Mouse (Mus musculus) gastrocnemius, postnatal 25 days (tissue): Measurements from ENCODE around the gene Slit1. TPM values are rescaled to one million over a fixed set of nuclear protein-coding genes. Genes with fewer than 3 reads are reported as not detected.

Experiments used
- DNase-seq: peaks from one replicate; pipeline ENCODE4 v3.0.0; 2022
- total RNA-seq, 2 experiments: library from RNA; stranded (reverse); gene quantifications; 1 replicate in 1 of 2; 2 replicates in 1 of 2; pipeline ENCODE4 v1.2.3; 2021

Slit1 gene
- total RNA-seq, 2 experiments from 2014 or later: 0.59 to 0.79 TPM

DNA sequence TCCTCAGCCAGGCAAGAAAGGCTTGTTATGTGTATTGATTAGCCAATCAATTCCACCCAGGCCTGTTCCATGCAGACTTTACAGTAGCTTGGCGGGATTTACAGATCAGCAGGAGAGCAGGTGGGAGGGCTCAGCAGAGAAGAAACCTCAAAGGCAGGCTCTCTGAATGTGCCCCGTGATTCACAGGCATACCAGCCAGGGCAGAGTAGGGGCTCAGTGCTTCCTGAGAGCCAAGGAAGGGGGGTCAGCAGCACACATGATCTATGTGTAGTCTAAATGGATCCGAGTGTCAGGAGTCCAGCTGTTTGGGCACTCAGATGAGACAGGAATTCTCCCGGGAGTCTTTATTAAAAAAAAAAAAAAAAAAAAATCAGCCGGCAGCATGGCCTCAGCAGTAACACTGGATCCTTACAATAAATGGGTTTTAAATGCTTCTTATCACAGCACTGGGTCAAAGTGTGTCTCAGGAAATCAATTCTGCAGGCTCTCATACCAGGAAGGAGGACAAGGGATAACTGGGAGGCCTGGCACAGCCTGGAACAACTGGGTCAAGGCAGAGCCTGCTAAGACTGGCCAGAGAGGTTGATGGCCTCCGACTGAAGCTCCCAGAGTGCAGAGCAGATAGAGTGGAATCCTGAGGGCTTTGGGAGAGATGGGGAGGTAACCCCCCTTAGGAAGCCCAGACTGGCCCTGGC, 88.2 kb downstream of the Slit1 start:
- DNase-seq: no peak

DNA sequence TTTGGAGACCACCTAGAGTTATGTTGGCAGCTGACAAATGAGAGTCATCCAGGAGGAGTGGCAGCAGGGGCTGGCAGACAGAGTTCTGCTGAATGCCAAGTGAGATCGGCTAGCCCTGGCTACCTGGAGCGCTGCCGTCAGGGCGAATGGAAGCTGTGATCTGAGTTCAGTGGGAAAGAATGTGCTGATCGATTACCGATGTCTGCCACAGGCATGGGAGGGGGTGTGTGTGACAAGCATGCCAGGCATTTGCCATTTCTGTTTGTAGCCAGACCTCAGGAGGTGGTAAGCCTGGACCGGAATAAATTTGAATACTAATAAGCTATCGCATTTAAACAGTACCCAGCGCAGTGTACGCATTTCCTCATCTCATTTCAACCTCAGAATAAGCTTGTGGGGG, 91.5 kb downstream of the Slit1 start:
- no peak for DNase-seq

- no peak for DNase-seq
Observed at GRCm38 (mm10) chr19:41649394-41649793, 94.1 kb downstream of the Slit1 start.

DNA sequence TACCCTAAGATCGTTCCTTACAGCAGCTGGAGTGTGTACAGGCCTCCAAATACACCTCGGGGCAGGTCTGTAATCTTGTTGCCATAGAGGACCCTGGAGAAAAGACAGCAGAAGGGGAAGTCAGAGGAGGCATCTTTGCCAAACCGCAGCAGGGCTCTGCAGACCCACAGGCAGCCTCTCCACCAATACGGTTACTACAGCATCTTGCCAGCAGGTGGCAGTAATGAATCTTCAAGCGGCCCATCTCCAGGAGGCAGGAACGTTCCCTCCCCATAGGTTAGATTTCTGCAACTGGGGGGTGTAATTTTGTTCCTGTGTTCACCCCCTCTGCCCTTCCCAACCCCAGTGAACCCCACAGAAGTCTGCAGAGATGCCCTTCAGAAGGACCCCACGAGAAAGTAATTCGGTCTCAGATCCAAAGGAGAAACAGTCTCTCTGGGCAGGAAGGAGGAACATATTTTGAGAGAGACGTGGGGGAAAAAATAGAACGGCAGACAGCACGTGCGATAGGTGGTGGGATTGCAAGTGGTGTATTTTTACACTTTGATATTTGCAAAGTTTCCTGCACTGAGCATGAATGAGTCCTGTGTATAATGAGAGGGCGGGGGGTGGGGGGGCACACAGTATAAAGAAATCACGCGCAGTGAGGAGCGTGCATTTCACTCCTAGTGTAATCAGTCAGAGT, 96.4 kb downstream of the Slit1 start:
- peak; percentile 26 for DNase-seq

GRCm38 (mm10) chr19:41643010-41643409, 100.5 kb downstream of the Slit1 start:
- no peak for DNase-seq

DNA sequence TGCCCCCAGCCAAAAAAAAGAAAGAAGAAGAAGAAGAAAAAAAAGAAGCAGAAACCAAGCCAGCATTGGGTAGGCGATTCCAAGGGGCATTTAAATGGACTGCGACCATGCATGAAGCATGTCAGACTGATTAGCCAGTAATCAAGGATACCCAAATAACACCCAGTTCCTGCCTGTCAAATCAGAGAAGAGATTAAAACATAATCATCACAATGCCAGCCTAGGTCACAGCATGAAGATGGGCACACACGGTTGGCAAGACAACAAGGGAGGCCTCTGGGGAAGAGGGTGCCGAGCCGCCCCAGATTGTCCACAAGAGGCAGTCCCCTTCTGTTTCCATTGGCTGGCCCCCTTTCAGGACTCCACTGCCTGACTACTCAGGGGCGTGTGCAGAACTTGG, 108.5 kb downstream of the Slit1 start:
- no peak for DNase-seq

DNA sequence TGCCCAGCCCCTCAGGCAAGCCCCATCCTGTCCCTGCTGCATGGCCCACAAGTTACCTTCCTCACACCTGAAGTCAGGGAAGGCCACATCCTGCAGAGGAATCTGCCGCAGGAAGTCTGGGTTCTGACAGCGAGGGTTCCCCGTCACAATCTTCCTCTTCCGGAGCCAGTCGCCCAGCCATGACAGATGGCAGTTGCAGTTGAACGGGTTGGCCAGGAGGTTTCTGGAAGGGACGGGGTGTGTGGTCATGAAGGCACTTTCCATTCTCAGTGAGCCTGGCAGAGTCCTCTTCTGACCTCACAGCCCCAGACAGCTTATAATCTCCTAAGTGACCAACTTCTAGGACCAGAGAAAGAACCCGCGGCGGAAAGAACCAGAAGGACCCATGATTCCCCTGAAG, 109.4 kb downstream of the Slit1 start:
- DNase-seq: no peak

GRCm38 (mm10) chr19:41629532-41629931, 113.9 kb downstream of the Slit1 start:
- DNase-seq: no peak

- no peak for DNase-seq
Observed at GRCm38 (mm10) chr19:41628970-41629369, 114.5 kb downstream of the Slit1 start.

DNA sequence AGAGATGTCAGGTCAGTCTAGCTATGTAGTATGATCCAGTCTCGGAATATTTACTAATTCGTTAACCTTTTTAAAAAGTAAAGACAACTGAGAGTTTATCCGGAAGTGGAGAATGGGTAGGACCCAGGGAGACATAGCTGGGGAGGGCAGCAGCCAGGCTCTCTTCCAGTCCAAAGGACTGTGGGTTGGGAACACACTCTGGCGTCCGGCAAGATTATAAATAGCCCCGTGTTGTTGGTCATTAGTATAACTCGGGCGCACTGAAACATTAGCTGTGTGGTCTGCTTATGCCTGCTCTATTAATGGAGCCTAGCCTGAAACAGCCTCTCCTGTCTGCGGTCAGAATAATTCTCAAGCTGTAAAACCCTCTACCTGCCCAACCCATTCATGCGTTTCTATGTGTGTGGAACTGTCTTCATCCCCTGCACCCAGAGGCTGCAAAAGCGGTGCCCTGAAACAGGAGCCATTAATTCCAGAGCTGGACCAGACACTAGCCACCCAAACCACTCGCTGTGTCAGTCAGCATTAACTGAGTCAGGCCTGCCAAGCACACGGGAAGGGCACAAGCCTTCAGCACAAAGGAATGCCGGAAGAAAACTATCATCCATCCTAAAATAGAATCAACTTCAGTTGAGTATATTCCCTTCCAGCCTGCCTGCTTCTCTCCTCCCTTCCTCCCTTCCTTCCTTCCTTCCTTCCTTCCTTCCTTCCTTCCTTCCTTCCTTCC, 122.9 kb downstream of the Slit1 start:
- peak; percentile 57 for DNase-seq

DNA sequence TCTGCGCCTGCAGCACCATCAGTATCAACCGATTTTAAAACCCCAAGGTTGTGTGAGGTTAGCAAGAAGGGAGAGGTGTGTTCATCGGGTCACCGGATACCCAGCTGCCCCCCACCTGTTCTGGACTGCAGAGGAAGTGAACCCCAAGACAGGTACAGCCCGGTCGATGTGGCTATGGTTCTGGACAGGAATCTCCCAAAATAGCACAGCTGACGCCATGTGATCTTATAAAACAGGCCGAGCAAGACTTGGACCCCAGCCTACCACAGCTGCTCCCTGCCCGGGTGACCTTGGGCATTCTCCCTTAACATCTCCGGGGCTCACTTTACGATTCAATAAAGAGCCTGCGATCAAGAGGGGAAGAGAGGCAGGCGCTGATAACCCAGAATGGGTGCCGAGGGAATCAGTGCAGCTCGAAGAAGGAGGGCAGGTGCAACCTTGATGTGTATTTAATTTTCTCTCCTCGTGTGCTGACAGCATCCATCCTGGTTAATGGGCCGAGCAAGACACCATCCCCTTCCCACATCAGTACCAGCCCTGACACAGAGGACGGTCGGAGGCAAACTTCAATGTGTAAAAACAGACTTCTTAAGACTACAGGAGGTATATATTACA, 124.6 kb downstream of the Slit1 start:
- DNase-seq: peak; percentile 75

- DNase-seq: no peak
Observed at GRCm38 (mm10) chr19:41618153-41618657, 125.3 kb downstream of the Slit1 start.

- DNase-seq: no peak
Observed at GRCm38 (mm10) chr19:41617102-41617501, 126.4 kb downstream of the Slit1 start.

DNA sequence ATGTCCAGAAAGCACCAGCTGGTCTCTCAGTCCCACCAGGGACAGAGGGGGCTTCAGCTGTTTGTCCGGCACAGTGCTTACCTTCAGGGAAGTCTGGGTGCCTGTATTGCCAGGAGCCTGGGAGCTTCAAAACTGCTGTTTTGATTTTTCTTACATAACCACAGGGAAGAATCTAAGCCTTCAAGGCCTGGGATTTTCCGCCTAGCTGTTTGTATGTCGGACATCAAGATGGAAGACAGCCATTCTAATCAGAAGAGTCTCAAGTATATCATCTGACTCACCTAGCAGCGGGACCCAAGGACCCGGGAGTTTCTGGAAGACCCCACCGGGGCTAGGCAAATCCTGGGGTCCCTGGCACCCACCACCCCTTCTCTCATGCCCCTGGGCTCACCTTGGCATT, 127.2 kb downstream of the Slit1 start:
- no peak for DNase-seq

GRCm38 (mm10) chr19:41615606-41616224, 127.8 kb downstream of the Slit1 start:
- DNase-seq: no peak

DNA sequence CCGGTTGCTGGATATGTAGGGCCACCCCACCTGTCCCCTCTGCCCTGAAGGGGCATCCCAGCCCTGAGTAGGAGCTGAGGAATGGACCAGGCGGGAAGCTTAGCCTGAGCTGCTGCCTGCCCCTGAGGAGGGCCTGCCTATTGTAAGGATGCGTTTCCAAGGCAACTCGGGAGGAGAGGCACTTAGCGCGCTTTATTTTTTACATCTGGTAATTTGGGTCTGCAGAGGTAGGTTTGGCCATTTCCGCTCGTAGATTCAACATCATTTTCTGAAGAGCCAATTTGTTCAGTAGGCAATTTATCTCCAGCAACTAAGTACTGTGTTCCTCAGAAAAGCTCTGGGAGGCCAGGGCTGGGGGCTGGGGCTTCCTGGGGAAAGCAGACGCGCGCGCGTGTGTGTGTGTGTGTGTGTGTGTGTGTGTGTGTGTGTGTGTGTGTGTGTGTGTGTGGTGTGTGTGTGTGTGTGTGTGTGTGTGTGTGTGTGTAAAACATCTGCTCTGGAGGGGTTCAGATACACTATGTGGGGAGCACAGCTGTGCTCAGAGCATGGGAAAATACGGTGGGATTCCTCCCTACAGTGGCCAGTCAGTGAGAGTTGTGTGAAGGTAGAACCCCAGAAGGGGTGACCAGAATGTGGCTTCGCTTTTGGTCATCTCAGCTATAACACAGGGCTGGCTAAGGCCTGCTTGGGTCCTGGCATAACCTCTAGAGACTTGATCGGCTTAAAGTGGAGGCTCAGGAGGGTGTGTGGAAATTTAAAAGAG, 130.0 kb downstream of the Slit1 start:
- DNase-seq: no peak

DNA sequence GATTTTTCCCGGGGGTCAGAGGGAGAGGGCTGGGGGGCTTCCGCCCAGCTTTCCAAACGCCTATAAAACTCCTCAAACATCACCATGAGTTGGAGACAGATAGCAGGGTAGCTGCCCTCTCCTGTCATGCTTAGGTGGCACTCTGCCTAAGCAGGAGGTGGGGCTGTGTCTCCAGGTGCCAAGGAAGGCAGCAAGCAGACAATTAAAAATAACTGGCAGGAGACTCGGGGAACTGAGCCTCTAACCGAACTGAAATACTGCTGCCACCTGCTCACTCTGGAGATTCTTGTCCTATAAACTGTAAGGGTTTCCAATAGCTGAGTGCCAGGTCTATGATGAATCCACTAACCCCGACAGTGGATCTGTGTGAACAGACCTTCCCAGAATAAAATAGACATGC, 131.8 kb downstream of the Slit1 start:
- DNase-seq: no peak

DNA sequence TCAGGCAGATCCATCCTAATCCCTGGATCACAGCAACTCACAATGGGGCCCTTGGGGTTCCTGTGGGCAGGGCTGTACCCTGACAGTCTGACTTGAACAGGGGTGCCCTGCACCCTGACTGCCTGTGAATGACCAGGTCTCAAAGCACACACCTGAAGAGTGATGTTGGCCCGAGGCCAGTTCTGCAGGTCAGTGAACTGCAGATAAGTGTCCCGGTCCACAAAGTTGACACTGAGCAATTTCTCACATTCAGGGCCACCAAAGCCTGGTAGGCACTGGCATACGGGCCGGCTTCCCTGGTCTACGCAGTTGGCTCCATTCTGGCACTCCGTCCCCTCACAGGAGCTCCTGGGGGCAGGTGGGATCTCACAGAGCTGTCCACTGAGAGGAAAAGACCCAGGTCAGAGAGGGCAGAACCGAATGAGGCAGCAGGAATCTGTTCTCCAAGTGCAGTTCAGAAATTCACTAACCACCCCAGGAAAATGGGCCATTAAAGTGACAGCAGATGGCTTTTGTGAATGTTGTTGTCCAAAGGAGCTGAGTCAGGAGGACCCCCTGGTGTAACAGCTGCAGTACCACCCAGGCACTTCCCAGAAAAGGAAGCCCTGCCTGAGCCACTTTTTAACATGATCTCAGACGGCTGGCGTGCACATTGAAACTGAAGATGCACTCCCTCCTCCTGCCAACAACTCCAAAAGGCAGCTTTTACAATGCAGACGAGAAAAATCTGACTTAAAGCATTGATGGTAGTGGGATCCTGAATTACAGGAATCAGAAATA, 137.1 kb downstream of the Slit1 start:
- no peak for DNase-seq

GRCm38 (mm10) chr19:41600647-41601046, 142.8 kb downstream of the Slit1 start:
- DNase-seq: no peak

GRCm38 (mm10) chr19:41597170-41597894, 146.1 kb downstream of the Slit1 start:
- DNase-seq: no peak
